Mouse (Mus musculus) bone marrow macrophage, adult 2 months (primary cell): Measurements from ENCODE around the gene Numb. TPM values are rescaled to one million over a fixed set of nuclear protein-coding genes. Genes with fewer than 3 reads are reported as not detected.
"Not testable (repeated sequence)": the region's sequence is repeated elsewhere in the genome, so short reads cannot be mapped to it uniquely, and the experiment has no call there.

Experiments
- H3K27ac ChIP-seq: 2 replicates; pipeline ENCODE4 v1.5.1; 2012; ENCODE audit warnings: low read depth, low read length; ENCODE audit not compliant: insufficient read depth
- H3K4me1 ChIP-seq: 2 replicates; pipeline ENCODE4 v1.6.1; 2012; ENCODE audit warnings: low read length; ENCODE audit not compliant: control insufficient read depth, insufficient read depth
- H3K4me3 ChIP-seq: 2 replicates; pipeline ENCODE4 v1.5.1; 2012; ENCODE audit warnings: mild to moderate bottlenecking, low read length, moderate library complexity; ENCODE audit not compliant: insufficient read depth
- CTCF ChIP-seq: IDR thresholded peaks from 2 replicates; pipeline ENCODE4 v1.5.1; 2012; ENCODE audit warnings: low read depth, mild to moderate bottlenecking, low read length, moderate library complexity
- POLR2A ChIP-seq: IDR thresholded peaks from 2 replicates; pipeline ENCODE4 v1.6.1; 2012; ENCODE audit warnings: mild to moderate bottlenecking, low read depth, low read length, borderline replicate concordance
- polyA plus RNA-seq: library from polyadenylated mRNA; stranded (reverse); fragments of >200 nt; gene quantifications from 2 replicates; pipeline ENCODE4 v1.2.4, GENCODE M21; 2012; ENCODE audit not compliant: missing spikeins, insufficient read depth, insufficient read length

Gene Numb
- polyA plus RNA-seq, 1 experiment = 42.4 TPM

GRCm38 (mm10) chr12:83889128-83889527 lies 32.6 kb downstream of the Numb start:
- Histone ChIP-seq H3K27ac (no peak overlapping the region), H3K4me1 (peaks cover 10% of the 10 kb centered on the region), H3K4me3 (no peak overlapping the region)
- TF ChIP-seq POLR2A (no peak), CTCF (no peak)

- Histone ChIP-seq H3K4me3 (no peak overlapping the region), H3K27ac (peak overlapping the region; percentile 49), H3K4me1 (peaks cover 20% of the 10 kb centered on the region)
- TF ChIP-seq POLR2A = no peak
These were observed 36.0 kb downstream of the Numb start for GRCm38 (mm10) chr12:83885516-83886285.

GRCm38 (mm10) chr12:83885065-83885464 lies 36.7 kb downstream of the Numb start:
- H3K4me1 ChIP-seq = peaks cover 20% of the 10 kb centered on the region
- peak overlapping the region; percentile 47 for H3K27ac ChIP-seq
- H3K4me3 ChIP-seq = not testable (repeated sequence)

DNA sequence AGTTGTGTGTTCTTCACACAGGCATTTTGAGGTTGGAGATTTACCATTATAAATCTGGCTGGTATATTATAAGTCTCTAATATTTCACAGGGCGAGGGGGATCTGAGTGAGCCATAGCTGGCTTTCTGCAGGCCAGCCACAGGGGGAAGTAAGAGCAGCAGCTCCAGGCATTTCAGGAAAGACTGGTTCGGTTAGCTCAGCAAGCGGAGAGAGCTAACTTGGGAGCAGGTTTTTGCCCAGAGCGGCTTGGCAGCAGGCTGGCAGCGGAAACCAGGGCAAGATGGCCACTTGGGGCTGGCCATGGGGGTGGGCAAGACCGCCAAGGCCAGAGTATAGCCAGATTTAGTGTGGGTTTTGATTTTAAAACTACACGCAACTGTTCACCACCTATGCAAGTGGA lies 39.2 kb downstream of the Numb start:
- TF ChIP-seq CTCF (no peak), POLR2A (no peak)
- H3K27ac ChIP-seq = peak overlapping the region; percentile 15; the same call in 1 of the 2 replicates
- no peak overlapping the region for H3K4me3 ChIP-seq
- H3K4me1 ChIP-seq = peaks cover 13% of the 10 kb centered on the region

GRCm38 (mm10) chr12:83882088-83882487 lies 39.6 kb downstream of the Numb start:
- peaks cover 13% of the 10 kb centered on the region for H3K4me1 ChIP-seq
- H3K27ac ChIP-seq = 0 out of 2 replicates have a peak overlapping the region, but pooled peaks have one; percentile 15
- H3K4me3 ChIP-seq = no peak overlapping the region
- TF ChIP-seq CTCF = no peak
- TF ChIP-seq POLR2A = no peak

GRCm38 (mm10) chr12:83880913-83881312 lies 40.8 kb downstream of the Numb start:
- H3K4me3 ChIP-seq = no peak overlapping the region
- TF ChIP-seq CTCF (no peak), POLR2A (no peak)
- H3K27ac ChIP-seq = no peak overlapping the region
- peaks cover 13% of the 10 kb centered on the region for H3K4me1 ChIP-seq

GRCm38 (mm10) chr12:83875097-83875496 lies 46.6 kb downstream of the Numb start:
- Histone ChIP-seq H3K27ac (no peak overlapping the region), H3K4me3 (no peak overlapping the region), H3K4me1 (peaks cover 12% of the 10 kb centered on the region)
- no peak for TF ChIP-seq POLR2A

DNA sequence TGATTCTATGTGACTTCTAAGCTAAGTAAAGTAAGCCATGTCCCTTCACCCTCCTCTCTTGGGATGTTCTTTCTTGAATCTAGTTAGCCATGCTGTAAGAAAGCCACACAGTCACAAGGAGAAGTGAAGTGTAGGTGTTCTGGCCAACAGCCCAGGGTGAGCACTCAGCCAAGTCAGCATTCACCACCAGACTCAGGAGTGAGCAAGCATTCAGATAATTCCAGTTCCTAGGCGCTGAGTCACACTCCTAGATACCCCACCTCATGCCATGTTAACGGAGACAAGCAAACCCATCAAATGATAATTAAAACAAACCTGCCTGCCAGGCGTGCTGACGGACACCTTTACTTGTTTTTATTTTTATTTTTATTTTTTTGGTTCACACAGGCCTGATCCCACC lies 47.1 kb downstream of the Numb start:
- peaks cover 12% of the 10 kb centered on the region for H3K4me1 ChIP-seq
- no peak overlapping the region for H3K27ac ChIP-seq

GRCm38 (mm10) chr12:83864501-83864900 lies 57.2 kb downstream of the Numb start:
- TF ChIP-seq CTCF (no peak), POLR2A (no peak)
- H3K4me3 ChIP-seq = no peak overlapping the region

More for the DNA sequence above, 47.1 kb downstream of the Numb start:
- no peak for TF ChIP-seq CTCF
- no peak for TF ChIP-seq POLR2A
- H3K4me3 ChIP-seq = no peak overlapping the region

GRCm38 (mm10) chr12:83861880-83862279 lies 59.9 kb downstream of the Numb start:
- peak overlapping the region; percentile 100 for H3K27ac ChIP-seq
- TF ChIP-seq POLR2A (no peak), CTCF (no peak)
- peaks cover 45% of the 10 kb centered on the region for H3K4me1 ChIP-seq
- H3K4me3 ChIP-seq = no peak overlapping the region

More at GRCm38 (mm10) chr12:83864501-83864900, 57.2 kb downstream of the Numb start:
- Histone ChIP-seq H3K4me1 (peaks cover 30% of the 10 kb centered on the region), H3K27ac (no peak overlapping the region)

- no peak overlapping the region for H3K4me3 ChIP-seq
- peak overlapping the region; percentile 100 for H3K27ac ChIP-seq
- no peak for TF ChIP-seq CTCF
- no peak for TF ChIP-seq POLR2A
- peaks cover 55% of the 10 kb centered on the region for H3K4me1 ChIP-seq
These were observed 61.0 kb downstream of the Numb start for GRCm38 (mm10) chr12:83860688-83861087.
